Mouse (Mus musculus) hindbrain, embryonic 11.5 days (tissue): ENCODE data around the gene Fgfr2. TPM values are rescaled to one million over a fixed set of nuclear protein-coding genes. Genes with fewer than 3 reads are reported as not detected.
A peak's percentile ranks its signal among the peaks of the same experiment; 100 is the strongest.
"Not testable (repeated sequence)": the region's sequence is repeated elsewhere in the genome, so short reads cannot be mapped to it uniquely, and the experiment has no call there.

Source experiments
- ATAC-seq: fragments of 200-750 bp; cut with Nextera tagmentation; 2 replicates; pipeline ENCODE4 v1.8.0; 2017; ENCODE audit warnings: mild to moderate bottlenecking, moderate TSS enrichment, moderate library complexity; ENCODE audit not compliant: low FRiP score
- DNase-seq: peaks from one replicate; pipeline ENCODE4 v3.0.0-alpha.2; 2015; ENCODE audit warnings: low spot score
- H3K27ac ChIP-seq: fragments of 300-500 bp; sonication (generic); 2 replicates; pipeline ENCODE4 v1.5.1; 2014; ENCODE audit warnings: mild to moderate bottlenecking, low read depth, low read length
- H3K27me3 ChIP-seq: fragments of 300-500 bp; sonication (generic); 2 replicates; pipeline ENCODE4 v1.6.1; 2014; ENCODE audit warnings: mild to moderate bottlenecking, low read length, moderate library complexity, mixed read lengths; ENCODE audit not compliant: control insufficient read depth, insufficient read depth
- H3K36me3 ChIP-seq: fragments of 300-500 bp; sonication (generic); 2 replicates; pipeline ENCODE4 v1.6.1; 2014; ENCODE audit warnings: mild to moderate bottlenecking, low read length, moderate library complexity, mixed read lengths; ENCODE audit not compliant: control insufficient read depth, insufficient read depth
- H3K4me1 ChIP-seq: fragments of 300-500 bp; sonication (generic); replicated peaks from 2 replicates; pipeline ENCODE4 v1.6.1; 2014; ENCODE audit warnings: low read length, mixed read lengths; ENCODE audit not compliant: control insufficient read depth, insufficient read depth
- H3K4me2 ChIP-seq: fragments of 300-500 bp; sonication (generic); replicated peaks from 2 replicates; pipeline ENCODE4 v1.6.1; 2014; ENCODE audit warnings: mild to moderate bottlenecking, low read depth, low read length
- H3K4me3 ChIP-seq: fragments of 300-500 bp; sonication (generic); 2 replicates; pipeline ENCODE4 v1.5.1; 2014; ENCODE audit warnings: low read depth, low read length
- H3K9ac ChIP-seq: fragments of 300-500 bp; sonication (generic); 2 replicates; pipeline ENCODE4 v1.6.1; 2014; ENCODE audit warnings: low read depth, low read length
- H3K9me3 ChIP-seq: fragments of 300-500 bp; sonication (generic); 2 replicates; pipeline ENCODE4 v1.6.1; 2016; ENCODE audit warnings: low read length; ENCODE audit not compliant: control insufficient read depth
- WGBS: fragments of 180-500 bp; shearing (Covaris S2); extraction: QIAGEN DNeasy Blood & Tissue Kit; methylation state at CpG from one replicate; pipeline ENCODE4 v1.1.7; 2014; 5-methylcytosine and 5-hydroxymethylcytosine counted together
- polyA plus RNA-seq: library from polyadenylated mRNA; unstranded; fragments of >200 nt; fragmentation: Nextera tagmentation; extraction: Ambion mirVana; gene quantifications from 2 replicates; pipeline ENCODE4 v1.2.1, GENCODE M21; 2014

The Fgfr2 gene
- polyA plus RNA-seq, 1 experiment from 2014 or later = 71.3 TPM

DNA sequence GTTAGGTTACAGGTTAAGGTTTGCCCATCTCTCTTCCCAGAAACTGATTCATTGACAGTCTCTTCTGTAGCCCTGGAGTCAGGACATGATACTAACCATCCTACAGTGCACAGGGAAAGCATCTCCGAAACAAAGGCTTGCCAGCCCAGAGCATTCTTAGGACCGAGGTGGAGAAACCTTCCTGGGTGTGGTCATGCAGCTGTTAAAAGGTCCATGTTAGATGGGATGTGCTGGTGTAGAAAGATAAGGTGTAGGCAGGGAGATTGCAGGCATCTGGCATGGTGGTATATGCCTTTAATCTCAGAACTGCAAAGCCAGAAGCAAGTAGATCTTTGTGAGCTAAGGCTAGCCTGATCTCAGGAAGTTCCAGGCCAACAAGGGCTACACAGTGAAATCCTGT lies 1698.2 kb downstream of the Fgfr2 start:
- Histone ChIP-seq H3K9me3 (no peaks in the 10 kb centered on the region), H3K4me1 (no peaks in the 10 kb centered on the region), H3K4me3 (no peak overlapping the region), H3K9ac (no peak overlapping the region), H3K36me3 (no peaks in the 10 kb centered on the region), H3K4me2 (no peak overlapping the region), H3K27ac (no peak overlapping the region), H3K27me3 (no peaks in the 10 kb centered on the region)
- 79% methylated on average over 2 of the region's 2 CpGs for WGBS
- ATAC-seq (no peak), DNase-seq (no peak)

GRCm38 (mm10) chr7:131417605-131418004 lies 1705.5 kb downstream of the Fgfr2 start:
- ATAC-seq = no peak

DNA sequence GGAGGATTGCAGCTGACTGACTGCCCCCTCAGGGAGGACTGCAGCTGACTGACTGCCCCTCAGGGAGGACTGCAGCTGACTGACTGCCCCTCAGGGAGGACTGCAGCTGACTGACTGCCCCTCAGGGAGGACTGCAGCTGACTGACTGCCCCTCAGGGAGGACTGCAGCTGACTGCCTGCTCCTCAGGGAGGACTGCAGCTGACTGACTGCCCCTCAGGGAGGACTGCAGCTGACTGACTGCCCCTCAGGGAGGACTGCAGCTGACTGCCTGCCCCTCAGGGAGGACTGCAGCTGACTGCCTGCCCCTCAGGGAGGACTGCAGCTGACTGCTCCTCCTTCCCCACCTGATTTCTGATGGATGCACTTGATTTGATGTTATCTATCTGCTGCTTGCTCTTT lies 1706.4 kb downstream of the Fgfr2 start:
- not testable (repeated sequence) for H3K9me3 ChIP-seq, H3K36me3 ChIP-seq

More at GRCm38 (mm10) chr7:131417605-131418004, 1705.5 kb downstream of the Fgfr2 start:
- Histone ChIP-seq H3K4me3 (no peak overlapping the region), H3K4me2 (no peak overlapping the region), H3K9me3 (no peaks in the 10 kb centered on the region), H3K36me3 (no peaks in the 10 kb centered on the region), H3K9ac (no peak overlapping the region), H3K27ac (no peak overlapping the region), H3K4me1 (no peaks in the 10 kb centered on the region), H3K27me3 (no peaks in the 10 kb centered on the region)
- DNase-seq = no peak

GRCm38 (mm10) chr7:131411941-131412270 lies 1711.2 kb downstream of the Fgfr2 start:
- no peak overlapping the region for H3K9ac ChIP-seq
- WGBS = 82% methylated on average over 2 of the region's 2 CpGs
- peaks cover 5% of the 10 kb centered on the region; the same call in 1 of the 2 replicates for H3K4me1 ChIP-seq
- H3K36me3 ChIP-seq = no peaks in the 10 kb centered on the region
- DNase-seq (no peak), ATAC-seq (no peak)
- no peak overlapping the region for H3K27ac ChIP-seq
- H3K9me3 ChIP-seq = no peaks in the 10 kb centered on the region
- no peak overlapping the region for H3K4me3 ChIP-seq
- H3K4me2 ChIP-seq = no peak overlapping the region
- no peaks in the 10 kb centered on the region for H3K27me3 ChIP-seq

More for the DNA sequence above, 1706.4 kb downstream of the Fgfr2 start:
- H3K4me1 ChIP-seq, H3K4me3 ChIP-seq, H3K4me2 ChIP-seq, DNase-seq, ATAC-seq, H3K27ac ChIP-seq, H3K9ac ChIP-seq, H3K27me3 ChIP-seq: not testable (repeated sequence)

- no peak overlapping the region; the same call in 1 of the 2 replicates for H3K9ac ChIP-seq
- no peak overlapping the region for H3K27ac ChIP-seq
- H3K9me3 ChIP-seq = no peaks in the 10 kb centered on the region
- peak overlapping the region; percentile 65 for H3K4me2 ChIP-seq
- peak overlapping the region; percentile 93 for H3K4me3 ChIP-seq
- no peaks in the 10 kb centered on the region for H3K36me3 ChIP-seq
- H3K27me3 ChIP-seq = no peaks in the 10 kb centered on the region
- ATAC-seq = no peak
- H3K4me1 ChIP-seq = peaks cover 5% of the 10 kb centered on the region; the same call in 1 of the 2 replicates
- no peak for DNase-seq
- 66% methylated on average over 10 of the region's 10 CpGs for WGBS
Observed at GRCm38 (mm10) chr7:131411221-131411940, 1711.8 kb downstream of the Fgfr2 start.

- Histone ChIP-seq H3K27me3 (no peaks in the 10 kb centered on the region), H3K36me3 (no peaks in the 10 kb centered on the region), H3K4me3 (peak within 1 kb of the TSS; percentile 93), H3K4me2 (peak within 1 kb of the TSS; percentile 65), H3K4me1 (peaks cover 5% of the 10 kb centered on the region; the same call in 1 of the 2 replicates), H3K9ac (peak within 1 kb of the TSS; percentile 85), H3K27ac (peak within 1 kb of the TSS; percentile 74), H3K9me3 (no peaks in the 10 kb centered on the region)
- peak; percentile 98 for DNase-seq
- ATAC-seq = peak; percentile 97
- 1% methylated on average over 39 of the region's 42 CpGs for WGBS
Observed at GRCm38 (mm10) chr7:131410416-131411058, 1712.6 kb downstream of the Fgfr2 start, which contains the start of the genes Ikzf5 and Acadsb. TSS of gene Ikzf5 (minus strand) at chr7:131410521. TSS of gene Acadsb (plus strand) at chr7:131410601.

DNA sequence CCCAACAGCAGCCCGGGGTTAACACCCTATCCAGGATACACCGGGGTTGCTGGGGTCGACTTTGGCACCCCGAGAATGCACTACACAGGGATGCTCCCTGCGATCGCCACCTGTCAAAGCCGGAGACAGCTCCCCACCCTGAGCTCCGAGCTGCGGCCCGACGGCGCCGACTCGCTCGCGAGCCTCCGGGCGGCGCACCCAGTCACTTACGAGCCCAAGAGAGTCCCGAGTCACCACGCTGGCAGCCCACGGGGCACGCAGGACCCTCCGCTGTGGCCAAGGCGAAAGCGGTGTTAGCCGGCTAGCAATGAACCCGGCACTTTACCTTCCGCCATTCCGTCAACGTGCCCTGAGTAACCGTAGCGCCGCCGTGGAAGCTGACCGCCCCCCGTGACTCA lies 1713.2 kb downstream of the Fgfr2 start:
- H3K36me3 ChIP-seq = no peaks in the 10 kb centered on the region
- peaks cover 5% of the 10 kb centered on the region; the same call in 1 of the 2 replicates for H3K4me1 ChIP-seq
- WGBS = under 1% methylated on average over 37 of the region's 38 CpGs
- H3K9ac ChIP-seq = peak overlapping the region; percentile 85
- peak overlapping the region; percentile 93 for H3K4me3 ChIP-seq
- DNase-seq (peak; percentile 61), ATAC-seq (peak; percentile 71)
- H3K27me3 ChIP-seq = no peaks in the 10 kb centered on the region
- H3K9me3 ChIP-seq = no peaks in the 10 kb centered on the region
- peak overlapping the region; percentile 74 for H3K27ac ChIP-seq
- H3K4me2 ChIP-seq = peak overlapping the region; percentile 65

GRCm38 (mm10) chr7:131409321-131409987 lies 1713.7 kb downstream of the Fgfr2 start:
- H3K4me1 ChIP-seq = peaks cover 5% of the 10 kb centered on the region; the same call in 1 of the 2 replicates
- H3K4me3 ChIP-seq = peak overlapping the region; percentile 93
- H3K9ac ChIP-seq = peak overlapping the region; percentile 85
- no peaks in the 10 kb centered on the region for H3K36me3 ChIP-seq
- no peaks in the 10 kb centered on the region for H3K9me3 ChIP-seq
- WGBS = 9% methylated on average over 16 of the region's 16 CpGs
- H3K27me3 ChIP-seq = no peaks in the 10 kb centered on the region
- peak overlapping the region; percentile 65 for H3K4me2 ChIP-seq
- H3K27ac ChIP-seq = peak overlapping the region; percentile 74; the same call in 1 of the 2 replicates
- DNase-seq = peak; percentile 65
- 0 out of 2 replicates have a peak, but pooled peaks have one; percentile 16 for ATAC-seq
